Mouse (Mus musculus): ENCODE measurements around the gene D130043K22Rik. TPM values are rescaled to one million over a fixed set of nuclear protein-coding genes. Genes with fewer than 3 reads are reported as not detected.

D130043K22Rik gene
- total and polyA plus RNA-seq, 2 experiments from 2014 or later: 6.1 to 13.0 TPM

DNA sequence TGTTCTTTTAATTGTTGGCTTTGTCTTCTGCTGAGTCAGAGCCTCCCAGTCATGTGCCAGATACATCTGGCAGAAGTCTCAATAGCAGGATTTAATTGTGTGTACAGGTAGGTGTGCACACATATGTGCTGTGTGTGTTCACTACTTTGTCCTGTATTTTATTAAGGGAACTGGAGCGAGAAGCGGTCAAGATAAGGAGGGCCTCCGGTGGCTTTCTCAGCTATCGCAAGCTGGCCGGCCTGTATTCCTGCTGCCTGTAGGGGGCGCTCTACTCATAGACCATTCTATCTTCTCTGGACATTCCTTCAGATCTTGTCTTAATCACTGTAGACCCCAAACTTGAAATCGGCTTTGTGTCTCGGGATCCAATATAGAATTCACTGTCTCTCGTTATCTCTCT is 93.7 kb downstream of the D130043K22Rik start:
- H3K4me3 ChIP-seq (ENCODE audit: low read length): no peak overlapping the region
- no peak overlapping the region for H3K9ac ChIP-seq (replicated peaks; ENCODE audit: low read length)
- WGBS: 30% methylated on average over 9 of the region's 9 CpGs
- TF ChIP-seq CTCF (IDR thresholded peaks at IDR 0.05; ENCODE audit: low read depth): peak; percentile 85
- H3K4me2 ChIP-seq (ENCODE audit: low read depth, low read length): no peak overlapping the region; the same call in 1 of the 2 replicates
- ATAC-seq (peak; percentile 34; the same call in 1 of the 2 replicates), DNase-seq (ENCODE audit: low spot score) (peak; percentile 88)
- H3K27ac ChIP-seq: no peak overlapping the region
- H3K4me1 ChIP-seq (ENCODE audit: insufficient read depth, low read length): peaks cover 3% of the 10 kb centered on the region; the same call in 1 of the 2 replicates
- H3K36me3 ChIP-seq (ENCODE audit: insufficient read depth, low read length): no peaks in the 10 kb centered on the region
- no peaks in the 10 kb centered on the region for H3K9me3 ChIP-seq (ENCODE audit: low read length)
- H3K27me3 ChIP-seq (ENCODE audit: insufficient read depth, low read length): no peaks in the 10 kb centered on the region

DNA sequence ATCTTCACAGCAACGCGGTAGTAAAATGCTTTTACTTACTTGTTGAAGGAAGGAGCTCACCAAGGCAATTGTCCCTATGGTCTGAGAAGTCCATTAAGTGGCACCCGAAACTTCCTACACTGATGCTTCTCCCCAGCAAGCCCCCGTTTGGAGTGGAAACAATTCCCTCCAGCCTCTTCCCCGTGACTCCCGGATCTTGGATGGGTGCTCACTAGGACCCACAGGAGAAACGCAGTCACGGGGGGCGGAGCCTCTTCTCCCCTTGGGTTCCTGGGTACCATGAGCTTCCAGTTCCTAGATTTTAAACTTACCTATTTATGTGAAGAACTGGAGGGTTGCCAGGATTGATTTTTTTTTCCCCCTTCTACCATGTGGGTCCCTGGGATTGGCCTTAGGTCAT is 94.5 kb downstream of the D130043K22Rik start:
- peaks cover 3% of the 10 kb centered on the region; the same call in 1 of the 2 replicates for H3K4me1 ChIP-seq (ENCODE audit: insufficient read depth, low read length)
- no peak overlapping the region for H3K4me2 ChIP-seq (ENCODE audit: low read depth, low read length)
- H3K9ac ChIP-seq (replicated peaks; ENCODE audit: low read length): no peak overlapping the region
- no peak for TF ChIP-seq CTCF (IDR thresholded peaks at IDR 0.05; ENCODE audit: low read depth)
- no peaks in the 10 kb centered on the region for H3K36me3 ChIP-seq (ENCODE audit: insufficient read depth, low read length)
- ATAC-seq (no peak), DNase-seq (ENCODE audit: low spot score) (no peak)
- H3K27ac ChIP-seq: no peak overlapping the region
- H3K4me3 ChIP-seq (ENCODE audit: low read length): no peak overlapping the region
- no peaks in the 10 kb centered on the region for H3K9me3 ChIP-seq (ENCODE audit: low read length)
- H3K27me3 ChIP-seq (ENCODE audit: insufficient read depth, low read length): no peaks in the 10 kb centered on the region
- 93% methylated on average over 9 of the region's 9 CpGs for WGBS

- DNase-seq (ENCODE audit: low spot score): no peak
- 45% methylated on average over 17 of the region's 17 CpGs for WGBS
- no peak for TF ChIP-seq CTCF (IDR thresholded peaks at IDR 0.05; ENCODE audit: low read depth)
- no peaks in the 10 kb centered on the region for H3K36me3 ChIP-seq (ENCODE audit: insufficient read depth, low read length)
- no peaks in the 10 kb centered on the region for H3K27me3 ChIP-seq (ENCODE audit: insufficient read depth, low read length)
- no peak within 1 kb of the TSS for H3K4me3 ChIP-seq (ENCODE audit: low read length)
- no peak within 1 kb of the TSS for H3K9ac ChIP-seq (replicated peaks; ENCODE audit: low read length)
- peaks cover 3% of the 10 kb centered on the region; the same call in 1 of the 2 replicates for H3K4me1 ChIP-seq (ENCODE audit: insufficient read depth, low read length)
- H3K4me2 ChIP-seq (ENCODE audit: low read depth, low read length): no peak within 1 kb of the TSS
- 0 out of 2 replicates have a peak, but pooled peaks have one; percentile 22 for ATAC-seq
- H3K27ac ChIP-seq: no peak within 1 kb of the TSS
- H3K9me3 ChIP-seq (ENCODE audit: low read length): no peaks in the 10 kb centered on the region
These were observed 97.8 kb downstream of the D130043K22Rik start, which contains the start of gene Gpld1 for GRCm38 (mm10) chr13:24942512-24943282. Gene Gpld1, plus strand, starts transcription at chr13:24943152.

DNA sequence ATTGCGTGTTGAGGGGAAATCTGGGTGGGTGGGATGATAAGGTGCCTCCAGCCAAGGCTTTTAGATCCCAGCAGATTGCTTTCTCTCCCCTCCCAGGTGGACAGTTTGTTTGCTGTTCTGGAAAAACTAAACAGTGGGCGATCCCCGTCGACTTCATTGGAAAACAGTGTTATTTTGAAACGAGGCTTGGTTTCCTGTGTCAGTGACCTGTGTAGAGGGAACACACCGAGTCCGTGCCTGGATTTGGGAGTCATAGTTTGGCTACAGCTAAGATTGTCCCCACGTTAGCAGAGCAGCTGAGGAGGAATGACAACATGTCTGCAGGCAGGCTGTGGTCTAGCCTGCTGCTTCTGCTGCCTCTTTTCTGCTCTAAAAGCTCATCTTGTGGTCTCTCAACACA is 98.4 kb downstream of the D130043K22Rik start:
- no peak for TF ChIP-seq CTCF (IDR thresholded peaks at IDR 0.05; ENCODE audit: low read depth)
- no peak overlapping the region for H3K9ac ChIP-seq (replicated peaks; ENCODE audit: low read length)
- ATAC-seq: no peak
- DNase-seq (ENCODE audit: low spot score): no peak
- no peaks in the 10 kb centered on the region for H3K36me3 ChIP-seq (ENCODE audit: insufficient read depth, low read length)
- no peaks in the 10 kb centered on the region for H3K27me3 ChIP-seq (ENCODE audit: insufficient read depth, low read length)
- 79% methylated on average over 8 of the region's 8 CpGs for WGBS
- H3K9me3 ChIP-seq (ENCODE audit: low read length): no peaks in the 10 kb centered on the region
- no peak overlapping the region for H3K4me3 ChIP-seq (ENCODE audit: low read length)
- H3K27ac ChIP-seq: no peak overlapping the region
- H3K4me2 ChIP-seq (ENCODE audit: low read depth, low read length): no peak overlapping the region
- H3K4me1 ChIP-seq (ENCODE audit: insufficient read depth, low read length): peaks cover 3% of the 10 kb centered on the region; the same call in 1 of the 2 replicates

GRCm38 (mm10) chr13:24945567-24945966 is 100.6 kb downstream of the D130043K22Rik start:
- H3K4me1 ChIP-seq (ENCODE audit: insufficient read depth, low read length): peaks cover 3% of the 10 kb centered on the region; the same call in 1 of the 2 replicates
- peak; percentile 84 for ATAC-seq
- no peaks in the 10 kb centered on the region for H3K27me3 ChIP-seq (ENCODE audit: insufficient read depth, low read length)

GRCm38 (mm10) chr13:24947158-24947557 is 102.2 kb downstream of the D130043K22Rik start:
- Histone ChIP-seq H3K9ac (replicated peaks; ENCODE audit: low read length) (no peak overlapping the region), H3K27ac (no peak overlapping the region), H3K9me3 (ENCODE audit: low read length) (no peaks in the 10 kb centered on the region), H3K4me2 (ENCODE audit: low read depth, low read length) (no peak overlapping the region), H3K27me3 (ENCODE audit: insufficient read depth, low read length) (no peaks in the 10 kb centered on the region), H3K4me1 (ENCODE audit: insufficient read depth, low read length) (no peaks in the 10 kb centered on the region), H3K4me3 (ENCODE audit: low read length) (no peak overlapping the region), H3K36me3 (ENCODE audit: insufficient read depth, low read length) (no peaks in the 10 kb centered on the region)
- DNase-seq (ENCODE audit: low spot score): no peak
- ATAC-seq: no peak
- no peak for TF ChIP-seq CTCF (IDR thresholded peaks at IDR 0.05; ENCODE audit: low read depth)
- WGBS: 95% methylated on average over 5 of the region's 5 CpGs

More at GRCm38 (mm10) chr13:24945567-24945966, 100.6 kb downstream of the D130043K22Rik start:
- Histone ChIP-seq H3K27ac (0 out of 2 replicates have a peak overlapping the region, but pooled peaks have one; percentile 8), H3K4me3 (ENCODE audit: low read length) (no peak overlapping the region), H3K4me2 (ENCODE audit: low read depth, low read length) (no peak overlapping the region), H3K9me3 (ENCODE audit: low read length) (no peaks in the 10 kb centered on the region), H3K9ac (replicated peaks; ENCODE audit: low read length) (no peak overlapping the region), H3K36me3 (ENCODE audit: insufficient read depth, low read length) (no peaks in the 10 kb centered on the region)
- peak; percentile 74 for DNase-seq (ENCODE audit: low spot score)
- no peak for TF ChIP-seq CTCF (IDR thresholded peaks at IDR 0.05; ENCODE audit: low read depth)
- WGBS: 15% methylated on average over 4 of the region's 4 CpGs

DNA sequence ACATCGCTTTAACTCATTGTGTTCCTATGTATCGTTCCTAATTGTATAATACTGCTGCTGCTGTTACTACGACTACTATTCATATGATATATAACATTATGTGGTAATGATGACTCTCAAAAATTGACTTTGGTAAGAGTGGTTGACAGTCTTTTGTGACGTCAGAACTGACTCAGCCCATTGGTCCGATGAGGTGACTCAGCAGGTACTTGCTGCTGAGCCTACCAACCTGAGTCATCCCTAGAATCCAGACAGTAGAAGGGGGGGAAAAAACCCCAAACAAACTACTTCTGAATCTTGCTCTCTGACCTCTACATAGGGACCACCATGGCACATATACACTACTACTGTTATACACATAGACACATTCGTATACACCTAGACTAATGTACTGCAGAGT is 103.9 kb downstream of the D130043K22Rik start:
- H3K27me3 ChIP-seq (ENCODE audit: insufficient read depth, low read length): no peaks in the 10 kb centered on the region
- no peaks in the 10 kb centered on the region; the same call in 1 of the 2 replicates for H3K36me3 ChIP-seq (ENCODE audit: insufficient read depth, low read length)
- H3K9ac ChIP-seq (replicated peaks; ENCODE audit: low read length): no peak overlapping the region
- no peak overlapping the region for H3K4me3 ChIP-seq (ENCODE audit: low read length)
- WGBS: 90% methylated on average over 6 of the region's 6 CpGs
- H3K27ac ChIP-seq: no peak overlapping the region
- ATAC-seq (no peak), DNase-seq (ENCODE audit: low spot score) (no peak)
- no peak overlapping the region for H3K4me2 ChIP-seq (ENCODE audit: low read depth, low read length)
- no peaks in the 10 kb centered on the region for H3K9me3 ChIP-seq (ENCODE audit: low read length)
- TF ChIP-seq CTCF (IDR thresholded peaks at IDR 0.05; ENCODE audit: low read depth): no peak
- no peaks in the 10 kb centered on the region for H3K4me1 ChIP-seq (ENCODE audit: insufficient read depth, low read length)

Other genes starting within 250 kb of the D130043K22Rik start
- gene Armh2, start 103.9 kb upstream of the D130043K22Rik start, total RNA-seq (2014; rRNA removed): not detected in 2 replicates
- not detected in 2 replicates for gene Armh2, start 103.9 kb upstream of the D130043K22Rik start, polyA plus RNA-seq (2015; fragmentation: Nextera tagmentation; extraction: Ambion mirVana)
- gene Gmnn, start 83.2 kb upstream of the D130043K22Rik start, total RNA-seq (2014; rRNA removed): 4.7 and 40.9 TPM in 2 replicates
- gene Gmnn, start 83.2 kb upstream of the D130043K22Rik start, polyA plus RNA-seq (2015; fragmentation: Nextera tagmentation; extraction: Ambion mirVana): 23.4 and 23.6 TPM in 2 replicates
- 39.2 and 40.8 TPM in 2 replicates for gene BC005537, start 43.5 kb upstream of the D130043K22Rik start, total RNA-seq (2014; rRNA removed)
- 16.4 and 18.1 TPM in 2 replicates for gene BC005537, start 43.5 kb upstream of the D130043K22Rik start, polyA plus RNA-seq (2015; fragmentation: Nextera tagmentation; extraction: Ambion mirVana)
- gene Acot13, start 13.6 kb upstream of the D130043K22Rik start, total RNA-seq (2014; rRNA removed): 14.7 and 19.3 TPM in 2 replicates
- 69.7 and 74.2 TPM in 2 replicates for gene Acot13, start 13.6 kb upstream of the D130043K22Rik start, polyA plus RNA-seq (2015; fragmentation: Nextera tagmentation; extraction: Ambion mirVana)
- 30.0 and 30.9 TPM in 2 replicates for gene Tdp2, start 13.5 kb upstream of the D130043K22Rik start, total RNA-seq (2014; rRNA removed)
- 36.6 and 38.8 TPM in 2 replicates for gene Tdp2, start 13.5 kb upstream of the D130043K22Rik start, polyA plus RNA-seq (2015; fragmentation: Nextera tagmentation; extraction: Ambion mirVana)
- gene Aldh5a1, start 92.5 kb downstream of the D130043K22Rik start, total RNA-seq (2014; rRNA removed): 46.3 and 53.9 TPM in 2 replicates
- 16.2 and 16.9 TPM in 2 replicates for gene Aldh5a1, start 92.5 kb downstream of the D130043K22Rik start, polyA plus RNA-seq (2015; fragmentation: Nextera tagmentation; extraction: Ambion mirVana)
- 5.4 and 8.4 TPM in 2 replicates for gene Gpld1, start 98.0 kb downstream of the D130043K22Rik start, total RNA-seq (2014; rRNA removed)
- 3.0 and 3.3 TPM in 2 replicates for gene Gpld1, start 98.0 kb downstream of the D130043K22Rik start, polyA plus RNA-seq (2015; fragmentation: Nextera tagmentation; extraction: Ambion mirVana)
- gene Mrs2, start 175.2 kb downstream of the D130043K22Rik start, total RNA-seq (2014; rRNA removed): 19.1 and 27.2 TPM in 2 replicates
- 9.9 and 12.7 TPM in 2 replicates for gene Mrs2, start 175.2 kb downstream of the D130043K22Rik start, polyA plus RNA-seq (2015; fragmentation: Nextera tagmentation; extraction: Ambion mirVana)
- 1.6 and 2.0 TPM in 2 replicates for gene Dcdc2a, start 210.9 kb downstream of the D130043K22Rik start, total RNA-seq (2014; rRNA removed)
- 6.0 and 6.4 TPM in 2 replicates for gene Dcdc2a, start 210.9 kb downstream of the D130043K22Rik start, polyA plus RNA-seq (2015; fragmentation: Nextera tagmentation; extraction: Ambion mirVana)

Measured in hindbrain, postnatal 0 days (tissue).